Mouse (Mus musculus): ENCODE measurements around the gene Gm10024. TPM values are rescaled to one million over a fixed set of nuclear protein-coding genes. Genes with fewer than 3 reads are reported as not detected.
"Not testable (repeated sequence)": the region's sequence is repeated elsewhere in the genome, so short reads cannot be mapped to it uniquely, and the experiment has no call there.

Gm10024 gene
- total RNA-seq, 2 experiments from 2014 or later, result not detected

DNA sequence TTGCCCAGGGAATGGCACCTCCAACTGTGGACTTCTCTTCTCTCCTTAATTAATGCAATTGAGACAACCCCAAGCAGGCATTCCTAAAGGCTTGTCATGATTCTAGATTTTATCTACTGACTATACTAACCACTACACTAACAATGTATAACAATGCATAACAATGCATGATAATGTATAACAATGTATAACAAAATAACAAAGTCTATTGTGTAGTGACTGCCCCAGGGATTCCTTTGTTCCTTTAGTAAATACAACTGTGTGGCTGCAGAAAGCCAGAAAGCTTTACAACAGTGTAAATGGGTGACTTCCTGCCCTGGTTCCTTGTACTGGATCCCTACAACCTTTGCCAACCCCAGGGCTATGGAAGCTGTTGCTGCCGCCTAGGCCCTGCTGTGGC, 24.7 kb downstream of the Gm10024 start:
- no peak for DNase-seq

DNA sequence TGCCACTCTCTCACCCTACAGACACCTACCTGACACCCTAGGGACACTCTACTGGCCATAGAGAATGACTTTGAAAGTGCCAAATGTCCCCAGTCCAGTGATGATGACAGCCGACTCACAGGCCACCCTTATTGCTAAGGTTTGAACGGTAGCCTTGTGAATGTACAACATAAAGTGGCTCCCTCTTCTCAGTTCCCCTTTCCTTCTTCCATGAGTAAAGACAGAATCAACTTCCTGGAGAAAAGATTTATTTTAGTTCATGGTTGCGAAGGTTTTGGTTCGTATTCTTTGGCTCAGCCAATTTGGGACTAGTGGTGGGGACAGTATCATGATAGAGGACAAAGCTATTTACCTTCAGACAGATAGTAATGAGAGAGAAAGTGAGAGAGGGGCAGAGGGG, 27.7 kb downstream of the Gm10024 start:
- DNase-seq, result no peak

DNA sequence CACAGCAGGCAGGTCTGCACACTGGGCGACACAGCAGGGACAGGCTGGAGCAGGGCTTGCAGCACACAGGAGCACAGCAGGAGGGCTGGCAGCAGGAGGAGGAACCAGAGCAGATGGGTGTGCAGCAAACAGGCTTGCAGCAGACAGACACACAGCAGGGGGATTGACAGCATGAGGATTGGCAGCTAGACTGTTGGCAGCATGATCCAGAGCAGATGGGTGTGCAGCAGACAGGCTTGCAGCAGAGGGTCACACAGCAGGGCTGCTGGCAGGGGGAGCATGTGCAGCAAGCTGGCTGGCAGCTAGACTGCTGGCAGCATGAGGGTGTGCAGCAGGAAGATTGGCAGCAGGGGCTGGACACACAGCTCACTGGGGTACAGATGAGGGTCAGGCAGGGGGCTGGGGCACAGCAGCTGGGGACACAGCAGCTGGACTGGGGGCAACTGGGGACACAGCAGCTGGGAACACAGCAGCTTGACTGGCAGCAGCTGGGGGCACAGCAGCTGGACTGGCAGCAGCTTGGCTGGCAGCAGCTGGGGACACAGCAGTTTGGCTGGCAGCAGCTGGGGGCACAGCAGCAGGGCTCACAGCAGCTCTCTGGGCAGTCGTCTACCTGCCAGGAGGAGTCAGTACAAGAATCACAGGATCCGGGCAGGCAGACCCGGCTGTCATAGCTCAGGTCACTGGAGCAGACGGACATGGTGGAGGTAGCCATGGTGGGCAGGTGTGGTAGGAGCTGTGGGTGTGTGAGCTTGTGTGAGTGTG, 30.8 kb downstream of the Gm10024 start, which contains the start of gene Gm18596:
Gene Gm18596 (minus strand): TSS at position 715 of the 765 bp plus-strand sequence.
- DNase-seq, result not testable (repeated sequence)

DNA sequence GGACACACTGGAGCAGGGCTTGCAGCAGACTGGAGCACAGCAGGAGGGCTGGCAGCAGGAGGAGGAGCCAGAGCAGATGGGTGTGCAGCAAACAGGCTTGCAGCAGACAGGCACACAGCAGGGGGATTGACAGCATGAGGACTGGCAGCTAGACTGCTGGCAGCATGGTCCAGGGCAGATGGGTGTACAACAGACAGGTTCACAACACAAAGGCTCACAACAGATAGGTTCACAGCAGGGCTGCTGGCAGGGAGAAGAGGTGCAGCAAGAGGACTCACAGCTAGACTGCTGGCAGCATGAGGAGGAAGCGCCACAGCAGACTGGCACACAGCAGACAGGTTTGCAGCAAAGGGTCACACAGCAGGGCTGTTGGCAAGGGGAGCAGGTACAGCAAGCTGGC, 39.4 kb downstream of the Gm10024 start:
- not testable (repeated sequence) for DNase-seq

DNA sequence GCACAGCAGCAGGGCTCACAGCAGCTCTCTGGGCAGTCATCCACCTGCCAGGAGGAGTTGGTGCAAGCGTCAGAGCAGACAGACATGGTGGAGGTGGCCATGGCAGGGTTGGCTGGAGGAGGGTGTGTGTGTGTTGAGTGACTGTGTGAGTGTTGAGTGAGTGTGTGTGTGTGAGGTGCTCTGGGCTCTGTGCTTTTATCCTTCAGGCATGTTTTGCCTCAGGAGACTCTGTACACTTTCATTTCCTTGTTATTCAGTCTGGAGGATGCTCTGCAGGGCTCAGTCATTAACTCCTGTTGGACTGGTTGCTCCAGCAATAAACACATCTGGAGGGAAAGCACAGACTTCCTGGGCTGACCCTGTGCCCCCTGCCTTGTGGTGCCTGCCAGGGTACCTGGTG, 40.0 kb downstream of the Gm10024 start, which contains the start of gene Gm9736:
Gene Gm9736 (minus strand): TSS at position 101 of the 400 bp plus-strand sequence.
- not testable (repeated sequence) for DNase-seq

DNA sequence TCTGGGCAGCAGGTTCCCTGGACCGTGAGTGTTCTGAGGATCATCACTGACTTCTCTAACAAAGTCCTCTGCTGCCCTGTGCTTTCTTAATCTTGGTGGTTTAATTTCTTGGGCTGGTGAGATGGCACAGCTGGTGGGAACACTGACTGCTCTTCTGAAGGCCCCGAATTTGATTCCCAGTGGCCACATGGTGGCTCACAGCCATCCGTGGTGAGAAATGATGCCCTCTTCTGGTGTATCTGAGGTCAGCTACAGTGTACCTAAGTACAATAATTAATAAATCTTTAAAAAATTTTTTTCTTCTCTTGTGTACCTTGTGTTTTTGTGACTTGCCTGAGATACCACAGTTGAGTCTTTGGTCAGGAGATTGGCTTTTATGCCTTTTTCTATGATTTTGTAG, 41.1 kb downstream of the Gm10024 start:
- DNase-seq, result not testable (repeated sequence)

GRCm38 (mm10) chr10:77753448-77753847, 42.2 kb downstream of the Gm10024 start:
- DNase-seq, result no peak

DNA sequence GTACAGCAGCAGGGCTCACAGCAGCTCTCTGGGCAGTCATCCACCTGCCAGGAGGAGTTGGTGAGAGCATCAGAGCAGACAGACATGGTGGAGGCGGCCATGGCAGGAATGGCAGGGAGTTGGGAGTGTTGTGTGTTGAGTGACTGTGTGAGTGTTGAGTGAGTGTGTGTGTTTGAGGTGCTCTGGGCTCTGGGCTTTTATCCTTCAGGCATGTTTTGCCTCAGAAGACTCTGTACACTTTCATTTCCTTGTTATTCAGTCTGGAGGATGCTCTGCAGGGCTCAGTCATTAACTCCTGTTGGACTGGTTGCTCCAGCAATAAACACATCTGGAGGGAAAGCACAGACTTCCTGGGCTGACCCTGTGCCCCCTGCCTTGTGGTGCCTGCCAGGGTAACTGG, 48.3 kb downstream of the Gm10024 start, which contains the start of gene Gm3233:
Gene Gm3233 (minus strand): TSS at position 101 of the 400 bp plus-strand sequence.
- not testable (repeated sequence) for DNase-seq

Other genes starting within 250 kb of the Gm10024 start
- gene Fam207a, start 195.7 kb upstream of the Gm10024 start, total RNA-seq (2021), result 10 to 100 TPM; 19.2 to 25.0 TPM
- gene Itgb2, start 181.2 kb upstream of the Gm10024 start, total RNA-seq (2021), result 1 to 10 TPM; 4.2 to 9.1 TPM
- gene Pttg1ip, start 129.7 kb upstream of the Gm10024 start, total RNA-seq (2021), result 100 to 1,000 TPM; 197 to 219 TPM
- 100 to 1,000 TPM in 1 of 2 experiments, 10 to 100 TPM in 1; 89.0 to 106 TPM for gene Sumo3, start 105.4 kb upstream of the Gm10024 start, total RNA-seq (2021)
- 10 to 100 TPM; 24.1 to 27.6 TPM for gene Gm49325, start 105.3 kb upstream of the Gm10024 start, total RNA-seq (2021)
- gene Ube2g2, start 89.2 kb upstream of the Gm10024 start, total RNA-seq (2021), result 10 to 100 TPM; 57.3 to 67.6 TPM
- gene Tspear, start 24.9 kb upstream of the Gm10024 start, total RNA-seq (2021), result under 1 TPM; 0.16 to 0.23 TPM
- not detected for gene Gm19402, start 20.7 kb upstream of the Gm10024 start, total RNA-seq (2021)
- gene Gm9508, start 14.2 kb upstream of the Gm10024 start, total RNA-seq (2021), result not detected
- gene Gm10272, start 4.8 kb upstream of the Gm10024 start, total RNA-seq (2021), result not detected
- gene Gm10142, start 4.3 kb downstream of the Gm10024 start, total RNA-seq (2021), result not detected
- not detected for gene Krtap12-1, start 9.1 kb downstream of the Gm10024 start, total RNA-seq (2021)
- not detected for gene Gm10100, start 15.0 kb downstream of the Gm10024 start, total RNA-seq (2021)
- not detected for gene Gm18596, start 31.2 kb downstream of the Gm10024 start, total RNA-seq (2021)
- gene Gm9736, start 39.9 kb downstream of the Gm10024 start, total RNA-seq (2021), result not detected
- not detected for gene Gm3233, start 48.2 kb downstream of the Gm10024 start, total RNA-seq (2021)
- gene Gm3238, start 59.9 kb downstream of the Gm10024 start, total RNA-seq (2021), result not detected
- not detected for gene Gm7138, start 65.5 kb downstream of the Gm10024 start, total RNA-seq (2021)
- gene Gm3250, start 71.1 kb downstream of the Gm10024 start, total RNA-seq (2021), result not detected
- not detected for gene Gm7137, start 76.7 kb downstream of the Gm10024 start, total RNA-seq (2021)
- not detected for gene Gm9639, start 83.6 kb downstream of the Gm10024 start, total RNA-seq (2021)
- not detected for gene Gm19668, start 87.7 kb downstream of the Gm10024 start, total RNA-seq (2021)
- gene Gm9507, start 100.4 kb downstream of the Gm10024 start, total RNA-seq (2021), result not detected
- gene Gm2696, start 103.2 kb downstream of the Gm10024 start, total RNA-seq (2021), result not detected
- not detected for gene Krtap10-4, start 115.6 kb downstream of the Gm10024 start, total RNA-seq (2021)
- not detected for gene Krtap10-10, start 124.5 kb downstream of the Gm10024 start, total RNA-seq (2021)
- not detected for gene Gm36176, start 135.3 kb downstream of the Gm10024 start, total RNA-seq (2021)
- gene Gm10318, start 141.4 kb downstream of the Gm10024 start, total RNA-seq (2021), result not detected
- not detected for gene Gm3285, start 150.5 kb downstream of the Gm10024 start, total RNA-seq (2021)
- gene Lrrc3, start 191.1 kb downstream of the Gm10024 start, total RNA-seq (2021), result 1 to 10 TPM; 4.2 to 5.7 TPM